Mouse (Mus musculus) bone marrow, adult 2 months (tissue): ENCODE results near the gene Mrpl12. TPM values are rescaled to one million over a fixed set of nuclear protein-coding genes. Genes with fewer than 3 reads are reported as not detected.

Experiments used
- H3K27ac ChIP-seq: fragments of 200-500 bp; 2 replicates; pipeline ENCODE4 v1.5.1; 2012; ENCODE audit warnings: low read depth, mild to moderate bottlenecking, control low read depth, inconsistent platforms, low read length; ENCODE audit not compliant: control insufficient read depth, poor library complexity, insufficient read depth
- H3K4me1 ChIP-seq: fragments of 200-500 bp; 2 replicates; pipeline ENCODE4 v1.6.1; 2011; ENCODE audit warnings: low read length; ENCODE audit not compliant: control insufficient read depth, insufficient read depth
- H3K4me3 ChIP-seq: fragments of 200-500 bp; replicated peaks from 2 replicates; pipeline ENCODE3; 2011; ENCODE audit warnings: mild to moderate bottlenecking, low read depth, low read length, control low read depth; ENCODE audit not compliant: control insufficient read depth
- CTCF ChIP-seq: fragments of 200-500 bp; IDR thresholded peaks from 2 replicates; pipeline ENCODE4 v1.5.1; 2011; ENCODE audit warnings: low read length, control low read depth; ENCODE audit not compliant: control insufficient read depth, insufficient read depth
- POLR2A ChIP-seq: fragments of 200-500 bp; IDR thresholded peaks from 2 replicates; pipeline ENCODE4 v1.6.1; 2011; ENCODE audit warnings: low read depth, mild to moderate bottlenecking, control low read depth, low read length, borderline replicate concordance; ENCODE audit not compliant: control insufficient read depth
- WGBS: fragments of 180-500 bp; shearing (Covaris S2); methylation state at CpG from one replicate; pipeline ENCODE4 v1.1.7; 2018; 5-methylcytosine and 5-hydroxymethylcytosine counted together
- polyA plus RNA-seq: library from polyadenylated mRNA; stranded (reverse); fragments of >200 nt; gene quantifications from 2 replicates; pipeline ENCODE4 v1.2.4, GENCODE M21; 2011; ENCODE audit warnings: low replicate concordance; ENCODE audit not compliant: missing spikeins, insufficient read depth, insufficient read length

Mrpl12 gene
- polyA plus RNA-seq, 1 experiment, result 87.1 TPM

GRCm38 (mm10) chr11:120452246-120452645 is 32.2 kb upstream of the Mrpl12 start:
- TF ChIP-seq CTCF, result no peak
- TF ChIP-seq POLR2A, result no peak
- Histone ChIP-seq H3K4me1 (peaks cover 10% of the 10 kb centered on the region), H3K27ac (no peak overlapping the region), H3K4me3 (no peak overlapping the region)
- 85% methylated on average over 3 of the region's 3 CpGs for WGBS

- Histone ChIP-seq H3K4me1 (peaks cover 12% of the 10 kb centered on the region), H3K4me3 (no peak within 1 kb of the TSS), H3K27ac (no peak within 1 kb of the TSS)
- WGBS, result 88% methylated on average over 4 of the region's 4 CpGs
- TF ChIP-seq CTCF, result no peak
- TF ChIP-seq POLR2A, result no peak
These were observed 31.1 kb upstream of the Mrpl12 start, which contains the start of gene Pde6g for GRCm38 (mm10) chr11:120453306-120453705. Pde6g (minus strand) TSS chr11:120453500.

- Histone ChIP-seq H3K4me1 (peaks cover 12% of the 10 kb centered on the region), H3K27ac (no peak overlapping the region), H3K4me3 (no peak overlapping the region)
- 89% methylated on average over 4 of the region's 4 CpGs for WGBS
- no peak for TF ChIP-seq POLR2A
- TF ChIP-seq CTCF, result no peak
These were observed 29.4 kb upstream of the Mrpl12 start for GRCm38 (mm10) chr11:120454965-120455364.

- no peak overlapping the region for H3K27ac ChIP-seq
These were observed 29.0 kb upstream of the Mrpl12 start for GRCm38 (mm10) chr11:120455413-120455812.

GRCm38 (mm10) chr11:120457370-120457769 is 27.0 kb upstream of the Mrpl12 start:
- peaks cover 8% of the 10 kb centered on the region for H3K4me1 ChIP-seq
- TF ChIP-seq POLR2A (no peak), CTCF (no peak)

More at GRCm38 (mm10) chr11:120455413-120455812, 29.0 kb upstream of the Mrpl12 start:
- TF ChIP-seq CTCF (no peak), POLR2A (no peak)
- WGBS, result 74% methylated on average over 7 of the region's 7 CpGs
- Histone ChIP-seq H3K4me1 (peaks cover 12% of the 10 kb centered on the region), H3K4me3 (no peak overlapping the region)

GRCm38 (mm10) chr11:120457772-120458751 is 26.4 kb upstream of the Mrpl12 start, which contains the start of the genes Oxld1 and Ccdc137:
Oxld1 (minus strand) TSS chr11:120458068.
Ccdc137 (plus strand) TSS chr11:120458115.
- Histone ChIP-seq H3K27ac (peak within 1 kb of the TSS; percentile 82), H3K4me3 (peak within 1 kb of the TSS; percentile 77), H3K4me1 (peaks cover 8% of the 10 kb centered on the region)
- WGBS, result 3% methylated on average over 62 of the region's 62 CpGs
- no peak for TF ChIP-seq CTCF
- TF ChIP-seq POLR2A, result peak; percentile 88; the same call in 1 of the 2 replicates

More at GRCm38 (mm10) chr11:120457370-120457769, 27.0 kb upstream of the Mrpl12 start:
- WGBS, result 3% methylated on average over 14 of the region's 14 CpGs
- Histone ChIP-seq H3K4me3 (peak overlapping the region; percentile 77), H3K27ac (peak overlapping the region; percentile 82)

- H3K4me1 ChIP-seq, result peaks cover 8% of the 10 kb centered on the region
- TF ChIP-seq CTCF (peak; percentile 38; the same call in 1 of the 2 replicates), POLR2A (no peak)
- H3K27ac ChIP-seq, result no peak overlapping the region
- peak overlapping the region; percentile 50 for H3K4me3 ChIP-seq
- WGBS, result 48% methylated on average over 6 of the region's 6 CpGs
These were observed 25.4 kb upstream of the Mrpl12 start for GRCm38 (mm10) chr11:120458847-120459597.

GRCm38 (mm10) chr11:120463536-120463935 is 20.9 kb upstream of the Mrpl12 start:
- 85% methylated on average over 2 of the region's 2 CpGs for WGBS

More at GRCm38 (mm10) chr11:120463536-120463935, 20.9 kb upstream of the Mrpl12 start:
- no peak overlapping the region for H3K27ac ChIP-seq
- peaks cover 3% of the 10 kb centered on the region; the same call in 1 of the 2 replicates for H3K4me1 ChIP-seq
- H3K4me3 ChIP-seq, result no peak overlapping the region
- TF ChIP-seq POLR2A (no peak), CTCF (no peak)
